Mouse (Mus musculus) stomach, postnatal 0 days (tissue): ENCODE measurements around the gene Acsl3.

Source experiments
- CTCF ChIP-seq: IDR thresholded peaks from 2 replicates; pipeline ENCODE4 v1.5.1; 2016; ENCODE audit warnings: antibody characterized with exemption, low read depth, mild to moderate bottlenecking, moderate library complexity
- EP300 ChIP-seq: optimal IDR thresholded peaks from 2 replicates; pipeline ENCODE3; 2016; ENCODE audit warnings: antibody characterized with exemption

GRCm38 (mm10) chr1:78737646-78738045 lies 80.0 kb downstream of the Acsl3 start:
- TF ChIP-seq CTCF (no peak), EP300 (no peak)
